Mouse (Mus musculus) neural tube, embryonic 13.5 days (tissue): ENCODE results near the gene Cygb. TPM values are rescaled to one million over a fixed set of nuclear protein-coding genes. Genes with fewer than 3 reads are reported as not detected.
"Not testable (repeated sequence)": the region's sequence is repeated elsewhere in the genome, so short reads cannot be mapped to it uniquely, and the experiment has no call there.

Source experiments
- ATAC-seq: fragments of 200-750 bp; cut with Nextera tagmentation; 2 replicates; pipeline ENCODE4 v1.8.0; 2017; ENCODE audit warnings: low read depth, mild to moderate bottlenecking, moderate TSS enrichment, moderate library complexity
- H3K27ac ChIP-seq: fragments of 300-500 bp; sonication (generic); replicated peaks from 2 replicates; pipeline ENCODE4 v1.5.1; 2015; ENCODE audit warnings: moderate library complexity, mild to moderate bottlenecking, inconsistent platforms
- H3K27me3 ChIP-seq: fragments of 300-500 bp; sonication (generic); 2 replicates; pipeline ENCODE4 v1.6.1; 2015; ENCODE audit warnings: mild to moderate bottlenecking, inconsistent platforms
- H3K36me3 ChIP-seq: fragments of 300-500 bp; sonication (generic); 2 replicates; pipeline ENCODE4 v1.6.1; 2015; ENCODE audit warnings: mild to moderate bottlenecking, inconsistent platforms
- H3K4me1 ChIP-seq: fragments of 300-500 bp; sonication (generic); replicated peaks from 2 replicates; pipeline ENCODE4 v1.6.1; 2015; ENCODE audit warnings: inconsistent platforms
- H3K4me2 ChIP-seq: fragments of 300-500 bp; sonication (generic); 2 replicates; pipeline ENCODE4 v1.6.1; 2015; ENCODE audit warnings: inconsistent platforms, mild to moderate bottlenecking, moderate library complexity
- H3K4me3 ChIP-seq: fragments of 300-500 bp; sonication (generic); 2 replicates; pipeline ENCODE4 v1.5.1; 2015; ENCODE audit warnings: mild to moderate bottlenecking, inconsistent platforms
- H3K9ac ChIP-seq: fragments of 300-500 bp; sonication (generic); 2 replicates; pipeline ENCODE4 v1.6.1; 2015; ENCODE audit warnings: moderate library complexity, mild to moderate bottlenecking, inconsistent platforms
- H3K9me3 ChIP-seq: fragments of 300-500 bp; sonication (generic); 2 replicates; pipeline ENCODE4 v1.6.1; 2016; ENCODE audit warnings: inconsistent platforms
- WGBS: fragments of 180-500 bp; shearing (Covaris S2); methylation state at CpG from one replicate; pipeline ENCODE4 v1.1.7; 2015; 5-methylcytosine and 5-hydroxymethylcytosine counted together
- polyA plus RNA-seq: library from polyadenylated mRNA; unstranded; fragments of >200 nt; fragmentation: Nextera tagmentation; extraction: Ambion mirVana; gene quantifications from 2 replicates; pipeline ENCODE4 v1.2.1, GENCODE M21; 2015

Cygb gene
- polyA plus RNA-seq, 1 experiment from 2014 or later: 17.2 TPM

GRCm38 (mm10) chr11:116683777-116684176 lies 29.7 kb upstream of the Cygb start:
- Histone ChIP-seq H3K27ac (no peak overlapping the region), H3K9me3 (no peaks in the 10 kb centered on the region), H3K27me3 (no peaks in the 10 kb centered on the region), H3K4me2 (no peak overlapping the region), H3K4me3 (no peak overlapping the region), H3K4me1 (no peaks in the 10 kb centered on the region), H3K9ac (no peak overlapping the region), H3K36me3 (peaks cover 45% of the 10 kb centered on the region)
- ATAC-seq: no peak
- 81% methylated on average over 4 of the region's 4 CpGs for WGBS

GRCm38 (mm10) chr11:116682501-116683144 lies 28.5 kb upstream of the Cygb start:
- Histone ChIP-seq H3K9me3 (no peaks in the 10 kb centered on the region), H3K4me1 (no peaks in the 10 kb centered on the region), H3K9ac (no peak overlapping the region), H3K27me3 (no peaks in the 10 kb centered on the region), H3K4me3 (no peak overlapping the region), H3K27ac (no peak overlapping the region), H3K36me3 (peaks cover 54% of the 10 kb centered on the region), H3K4me2 (no peak overlapping the region)
- no peak for ATAC-seq
- WGBS: 82% methylated on average over 14 of the region's 14 CpGs

GRCm38 (mm10) chr11:116681147-116681546 lies 27.0 kb upstream of the Cygb start:
- Histone ChIP-seq H3K36me3 (peaks cover 67% of the 10 kb centered on the region), H3K9me3 (no peaks in the 10 kb centered on the region), H3K27me3 (no peaks in the 10 kb centered on the region), H3K4me2 (no peak overlapping the region), H3K27ac (no peak overlapping the region), H3K4me3 (no peak overlapping the region), H3K9ac (no peak overlapping the region), H3K4me1 (no peaks in the 10 kb centered on the region)
- ATAC-seq: no peak
- 84% methylated on average over 4 of the region's 4 CpGs for WGBS

GRCm38 (mm10) chr11:116680321-116681091 lies 26.4 kb upstream of the Cygb start:
- no peaks in the 10 kb centered on the region for H3K27me3 ChIP-seq
- no peak for ATAC-seq
- H3K9me3 ChIP-seq: no peaks in the 10 kb centered on the region
- no peak overlapping the region for H3K4me3 ChIP-seq
- H3K27ac ChIP-seq: no peak overlapping the region
- H3K4me2 ChIP-seq: no peak overlapping the region
- 77% methylated on average over 24 of the region's 24 CpGs for WGBS
- H3K9ac ChIP-seq: no peak overlapping the region
- peaks cover 67% of the 10 kb centered on the region for H3K36me3 ChIP-seq
- no peaks in the 10 kb centered on the region for H3K4me1 ChIP-seq

GRCm38 (mm10) chr11:116679148-116679547 lies 25.0 kb upstream of the Cygb start:
- no peak overlapping the region for H3K27ac ChIP-seq
- H3K27me3 ChIP-seq: no peaks in the 10 kb centered on the region
- 90% methylated on average over 6 of the region's 6 CpGs for WGBS
- H3K4me3 ChIP-seq: no peak overlapping the region
- no peaks in the 10 kb centered on the region for H3K9me3 ChIP-seq
- H3K4me1 ChIP-seq: peaks cover 8% of the 10 kb centered on the region
- no peak for ATAC-seq
- peaks cover 76% of the 10 kb centered on the region for H3K36me3 ChIP-seq
- no peak overlapping the region for H3K4me2 ChIP-seq
- H3K9ac ChIP-seq: no peak overlapping the region

GRCm38 (mm10) chr11:116677711-116678441 lies 23.8 kb upstream of the Cygb start:
- H3K4me3 ChIP-seq: no peak overlapping the region
- H3K27me3 ChIP-seq: no peaks in the 10 kb centered on the region
- H3K4me2 ChIP-seq: no peak overlapping the region
- H3K27ac ChIP-seq: no peak overlapping the region
- no peak for ATAC-seq
- H3K36me3 ChIP-seq: peaks cover 79% of the 10 kb centered on the region
- peaks cover 21% of the 10 kb centered on the region for H3K4me1 ChIP-seq
- no peaks in the 10 kb centered on the region for H3K9me3 ChIP-seq
- H3K9ac ChIP-seq: no peak overlapping the region
- WGBS: 89% methylated on average over 8 of the region's 8 CpGs

GRCm38 (mm10) chr11:116676175-116676976 lies 22.3 kb upstream of the Cygb start:
- no peak overlapping the region for H3K9ac ChIP-seq
- H3K4me1 ChIP-seq: peaks cover 29% of the 10 kb centered on the region
- H3K36me3 ChIP-seq: peaks cover 67% of the 10 kb centered on the region
- no peak overlapping the region for H3K4me3 ChIP-seq
- no peak overlapping the region for H3K27ac ChIP-seq
- WGBS: 91% methylated on average over 14 of the region's 14 CpGs
- no peak overlapping the region for H3K4me2 ChIP-seq
- ATAC-seq: no peak
- no peaks in the 10 kb centered on the region for H3K9me3 ChIP-seq
- no peaks in the 10 kb centered on the region for H3K27me3 ChIP-seq

- not testable (repeated sequence) for H3K9ac ChIP-seq, H3K27ac ChIP-seq, H3K27me3 ChIP-seq, H3K4me2 ChIP-seq, ATAC-seq, H3K9me3 ChIP-seq, H3K4me3 ChIP-seq
- Histone ChIP-seq H3K4me1 (peaks cover 37% of the 10 kb centered on the region), H3K36me3 (peaks cover 64% of the 10 kb centered on the region)
- WGBS: 87% methylated on average over 6 of the region's 6 CpGs
Measured at GRCm38 (mm10) chr11:116675429-116675828, 21.3 kb upstream of the Cygb start.

- no peak overlapping the region for H3K4me2 ChIP-seq
- peaks cover 64% of the 10 kb centered on the region for H3K36me3 ChIP-seq
- no peak for ATAC-seq
- no peaks in the 10 kb centered on the region for H3K9me3 ChIP-seq
- no peak overlapping the region for H3K4me3 ChIP-seq
- H3K9ac ChIP-seq: no peak overlapping the region
- H3K27ac ChIP-seq: no peak overlapping the region
- WGBS: 74% methylated on average over 7 of the region's 7 CpGs
- no peaks in the 10 kb centered on the region for H3K27me3 ChIP-seq
- H3K4me1 ChIP-seq: peaks cover 44% of the 10 kb centered on the region
Measured at GRCm38 (mm10) chr11:116674616-116675379, 20.7 kb upstream of the Cygb start.

- H3K4me2 ChIP-seq: peak overlapping the region; percentile 90
- H3K4me3 ChIP-seq: peak overlapping the region; percentile 91
- 87% methylated on average over 2 of the region's 2 CpGs for WGBS
- H3K9ac ChIP-seq: peak overlapping the region; percentile 93; the same call in 1 of the 2 replicates
- no peak for ATAC-seq
- H3K9me3 ChIP-seq: no peaks in the 10 kb centered on the region
- H3K4me1 ChIP-seq: peaks cover 58% of the 10 kb centered on the region
- H3K36me3 ChIP-seq: peaks cover 53% of the 10 kb centered on the region
- H3K27me3 ChIP-seq: no peaks in the 10 kb centered on the region
- no peak overlapping the region for H3K27ac ChIP-seq
Measured at GRCm38 (mm10) chr11:116673410-116673809, 19.3 kb upstream of the Cygb start.

GRCm38 (mm10) chr11:116672595-116672994 lies 18.5 kb upstream of the Cygb start:
- peaks cover 47% of the 10 kb centered on the region for H3K36me3 ChIP-seq
- peaks cover 60% of the 10 kb centered on the region for H3K4me1 ChIP-seq
- H3K27me3 ChIP-seq: no peaks in the 10 kb centered on the region
- no peaks in the 10 kb centered on the region for H3K9me3 ChIP-seq
- no peak overlapping the region for H3K27ac ChIP-seq
- no peak for ATAC-seq
- peak overlapping the region; percentile 93 for H3K9ac ChIP-seq
- peak overlapping the region; percentile 90 for H3K4me2 ChIP-seq
- peak overlapping the region; percentile 91 for H3K4me3 ChIP-seq
- 16% methylated on average over 7 of the region's 7 CpGs for WGBS
